Mouse (Mus musculus) stomach, embryonic 14.5 days (tissue): ENCODE measurements around the gene AC129217.1. TPM values are rescaled to one million over a fixed set of nuclear protein-coding genes. Genes with fewer than 3 reads are reported as not detected.
"Not testable (repeated sequence)": the region's sequence is repeated elsewhere in the genome, so short reads cannot be mapped to it uniquely, and the experiment has no call there.

ENCODE experiments used
- ATAC-seq: fragments of 200-750 bp; cut with Nextera tagmentation; 2 replicates; pipeline ENCODE4 v1.8.0; 2017; ENCODE audit warnings: low read depth, moderate TSS enrichment; ENCODE audit not compliant: insufficient number of reproducible peaks, insufficient read depth, low FRiP score
- H3K27ac ChIP-seq: fragments of 300-500 bp; sonication (generic); 2 replicates; pipeline ENCODE4 v1.5.1; 2014; ENCODE audit warnings: mild to moderate bottlenecking, low read length, moderate library complexity, mixed read lengths
- H3K27me3 ChIP-seq: fragments of 300-500 bp; sonication (generic); 2 replicates; pipeline ENCODE4 v1.6.1; 2014; ENCODE audit warnings: low read length, control low read depth, mixed read lengths; ENCODE audit not compliant: control insufficient read depth, insufficient read depth
- H3K36me3 ChIP-seq: fragments of 300-500 bp; sonication (generic); 2 replicates; pipeline ENCODE4 v1.6.1; 2014; ENCODE audit warnings: mild to moderate bottlenecking, control low read depth, low read length, moderate library complexity, mixed read lengths; ENCODE audit not compliant: control insufficient read depth, insufficient read depth
- H3K4me1 ChIP-seq: fragments of 300-500 bp; sonication (generic); 2 replicates; pipeline ENCODE4 v1.6.1; 2014; ENCODE audit warnings: low read length, control low read depth, mixed read lengths; ENCODE audit not compliant: control insufficient read depth, insufficient read depth
- H3K4me2 ChIP-seq: fragments of 300-500 bp; sonication (generic); replicated peaks from 2 replicates; pipeline ENCODE4 v1.6.1; 2014; ENCODE audit warnings: low read depth, low read length, control low read depth
- H3K4me3 ChIP-seq: fragments of 300-500 bp; sonication (generic); 2 replicates; pipeline ENCODE4 v1.5.1; 2014; ENCODE audit warnings: low read depth, low read length, control low read depth
- H3K9ac ChIP-seq: fragments of 300-500 bp; sonication (generic); replicated peaks from 2 replicates; pipeline ENCODE4 v1.6.1; 2014; ENCODE audit warnings: low read depth, mild to moderate bottlenecking, control low read depth, low read length, moderate library complexity, mixed read lengths
- H3K9me3 ChIP-seq: fragments of 300-500 bp; sonication (generic); 2 replicates; pipeline ENCODE4 v1.6.1; 2016; ENCODE audit warnings: low read depth, low read length, control low read depth; ENCODE audit not compliant: control insufficient read depth
- WGBS: fragments of 180-500 bp; shearing (Covaris S2); extraction: QIAGEN DNeasy Blood & Tissue Kit; methylation state at CpG from one replicate; pipeline ENCODE4 v1.1.7; 2014; 5-methylcytosine and 5-hydroxymethylcytosine counted together
- polyA plus RNA-seq: library from polyadenylated mRNA; unstranded; fragments of >200 nt; fragmentation: Nextera tagmentation; extraction: Ambion mirVana; gene quantifications from 2 replicates; pipeline ENCODE4 v1.2.1, GENCODE M21; 2014

Gene AC129217.1
- polyA plus RNA-seq, 1 experiment from 2014 or later: not detected

DNA sequence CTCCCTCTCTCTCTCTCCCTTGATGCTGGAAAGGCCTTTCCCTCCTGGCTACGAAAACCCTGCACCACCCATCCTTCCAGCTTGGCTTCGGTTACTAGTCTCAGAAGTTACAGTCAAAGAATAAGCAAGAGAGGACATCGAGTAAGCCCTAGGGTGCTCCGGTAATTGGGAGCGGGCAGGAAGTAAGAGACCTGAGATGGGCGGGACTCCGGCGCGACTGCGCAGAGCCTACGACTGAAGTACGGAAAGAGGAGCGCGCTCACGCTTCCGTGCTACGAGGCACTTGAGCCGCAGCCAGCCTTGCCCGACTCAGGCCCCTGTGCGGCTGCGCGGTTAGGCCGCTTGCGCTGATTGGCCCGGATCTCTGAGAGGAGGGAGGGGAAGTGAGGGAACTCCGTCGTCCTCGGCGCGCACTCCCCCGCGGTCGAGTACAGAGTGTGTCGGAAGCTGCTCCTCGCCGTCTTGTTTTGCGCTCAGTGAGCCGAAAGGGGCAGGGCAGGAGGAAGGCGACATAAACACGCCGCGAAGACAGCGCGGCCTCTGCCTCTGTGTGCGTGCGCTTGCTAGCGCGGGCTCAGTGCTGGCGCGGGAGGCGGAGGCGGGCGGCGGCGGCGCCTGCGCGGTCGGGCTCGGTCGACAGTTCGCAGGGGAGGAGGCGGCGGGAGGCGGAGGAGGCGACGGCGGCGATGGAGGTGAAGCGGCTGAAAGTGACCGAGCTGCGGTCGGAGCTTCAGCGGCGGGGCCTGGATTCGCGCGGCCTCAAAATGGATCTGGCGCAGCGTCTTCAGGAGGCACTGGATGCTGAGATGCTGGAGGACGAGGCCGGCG lies 9.8 kb upstream of the AC129217.1 start, which contains the start of gene Hnrnpul2:
Gene Hnrnpul2 (plus strand): TSS at position 415 of the 828 bp plus-strand sequence.
- under 1% methylated on average over 83 of the region's 83 CpGs for WGBS
- H3K27ac ChIP-seq: peak within 1 kb of the TSS; percentile 99
- no peaks in the 10 kb centered on the region for H3K9me3 ChIP-seq
- H3K36me3 ChIP-seq: peaks cover 32% of the 10 kb centered on the region
- H3K4me1 ChIP-seq: peaks cover 20% of the 10 kb centered on the region; the same call in 1 of the 2 replicates
- peak; percentile 95 for ATAC-seq
- peak within 1 kb of the TSS; percentile 97 for H3K9ac ChIP-seq
- H3K4me2 ChIP-seq: peak within 1 kb of the TSS; percentile 92
- no peaks in the 10 kb centered on the region for H3K27me3 ChIP-seq
- H3K4me3 ChIP-seq: peak within 1 kb of the TSS; percentile 97

DNA sequence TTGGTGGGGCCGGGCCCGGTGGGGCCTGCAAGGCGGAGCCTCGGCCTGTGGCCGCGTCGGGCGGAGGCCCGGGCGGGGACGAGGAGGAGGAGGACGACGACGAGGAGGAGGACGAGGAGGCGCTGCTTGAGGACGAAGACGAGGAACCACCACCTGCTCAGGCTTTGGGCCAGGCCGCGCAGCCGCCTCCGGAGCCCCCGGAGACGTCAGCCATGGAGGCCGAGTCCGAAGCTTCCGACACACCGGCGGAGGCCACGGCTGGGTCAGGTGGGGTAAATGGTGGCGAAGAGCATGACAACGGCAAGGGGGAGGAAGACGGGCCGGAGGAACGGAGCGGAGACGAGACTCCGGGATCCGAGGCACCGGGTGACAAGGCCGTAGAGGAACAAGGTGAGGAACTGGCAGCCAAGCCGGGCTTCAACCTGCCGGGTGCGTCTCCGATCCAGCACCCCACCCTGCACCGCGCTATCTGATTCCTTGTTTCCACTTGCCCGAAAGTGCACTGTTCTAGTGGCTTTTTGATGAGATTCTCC lies 9.1 kb upstream of the AC129217.1 start:
- WGBS: 1% methylated on average over 47 of the region's 48 CpGs

DNA sequence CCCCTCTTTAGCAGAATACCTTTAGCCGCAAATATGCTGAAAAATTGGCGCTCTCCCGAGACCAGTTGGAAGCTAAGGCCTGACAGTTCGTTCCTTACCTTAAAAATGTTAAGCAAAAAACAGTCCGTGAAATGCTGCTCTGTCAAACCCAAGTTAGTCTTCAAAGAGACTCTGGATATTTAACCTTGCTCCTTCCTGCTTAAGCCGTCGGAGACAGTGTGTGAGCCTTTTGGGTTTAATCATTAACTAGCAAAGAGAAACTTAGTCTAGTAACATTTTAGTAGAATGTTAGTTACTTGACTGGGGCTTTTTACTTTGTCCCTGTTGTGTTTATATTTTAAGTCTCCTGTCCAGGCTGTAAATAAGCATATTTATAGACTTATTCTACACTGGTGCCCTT lies 8.4 kb upstream of the AC129217.1 start:
- ATAC-seq: no peak
- peak overlapping the region; percentile 97 for H3K9ac ChIP-seq
- peaks cover 37% of the 10 kb centered on the region for H3K36me3 ChIP-seq
- H3K27ac ChIP-seq: peak overlapping the region; percentile 99; the same call in 1 of the 2 replicates
- under 1% methylated on average over 7 of the region's 7 CpGs for WGBS
- peak overlapping the region; percentile 92 for H3K4me2 ChIP-seq
- H3K9me3 ChIP-seq: no peaks in the 10 kb centered on the region
- H3K4me1 ChIP-seq: peaks cover 20% of the 10 kb centered on the region; the same call in 1 of the 2 replicates
- no peaks in the 10 kb centered on the region for H3K27me3 ChIP-seq
- H3K4me3 ChIP-seq: peak overlapping the region; percentile 97

More for the DNA sequence above, 9.1 kb upstream of the AC129217.1 start:
- Histone ChIP-seq H3K27me3 (no peaks in the 10 kb centered on the region), H3K4me2 (peak overlapping the region; percentile 92), H3K4me1 (peaks cover 20% of the 10 kb centered on the region; the same call in 1 of the 2 replicates), H3K9me3 (no peaks in the 10 kb centered on the region), H3K27ac (peak overlapping the region; percentile 99), H3K36me3 (peaks cover 34% of the 10 kb centered on the region), H3K4me3 (peak overlapping the region; percentile 97), H3K9ac (peak overlapping the region; percentile 97)
- peak; percentile 7; the same call in 1 of the 2 replicates for ATAC-seq

DNA sequence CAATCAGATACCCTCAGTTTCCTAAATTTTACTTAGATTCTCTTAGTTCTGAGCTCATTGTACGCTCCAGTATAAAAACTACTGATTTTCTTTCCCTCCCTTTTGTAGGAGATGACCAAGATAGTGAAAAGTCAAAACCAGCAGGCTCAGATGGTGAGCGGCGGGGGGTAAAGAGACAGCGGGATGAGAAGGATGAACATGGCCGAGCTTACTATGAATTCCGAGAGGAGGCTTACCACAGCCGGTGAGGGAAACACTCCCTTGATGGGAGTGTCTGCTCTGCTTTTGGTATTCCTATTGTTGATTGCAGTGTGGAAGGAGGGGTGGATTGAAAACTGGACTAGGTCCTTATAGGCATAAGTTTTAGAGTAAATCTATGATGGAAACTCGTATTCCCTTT lies 6.9 kb upstream of the AC129217.1 start:
- peaks cover 49% of the 10 kb centered on the region for H3K36me3 ChIP-seq
- H3K27ac ChIP-seq: no peak overlapping the region
- H3K9ac ChIP-seq: no peak overlapping the region
- peak overlapping the region; percentile 92 for H3K4me2 ChIP-seq
- WGBS: 76% methylated on average over 8 of the region's 8 CpGs
- no peak for ATAC-seq
- H3K4me3 ChIP-seq: peak overlapping the region; percentile 97; the same call in 1 of the 2 replicates
- no peaks in the 10 kb centered on the region for H3K27me3 ChIP-seq
- peaks cover 10% of the 10 kb centered on the region; the same call in 1 of the 2 replicates for H3K4me1 ChIP-seq
- no peaks in the 10 kb centered on the region for H3K9me3 ChIP-seq

DNA sequence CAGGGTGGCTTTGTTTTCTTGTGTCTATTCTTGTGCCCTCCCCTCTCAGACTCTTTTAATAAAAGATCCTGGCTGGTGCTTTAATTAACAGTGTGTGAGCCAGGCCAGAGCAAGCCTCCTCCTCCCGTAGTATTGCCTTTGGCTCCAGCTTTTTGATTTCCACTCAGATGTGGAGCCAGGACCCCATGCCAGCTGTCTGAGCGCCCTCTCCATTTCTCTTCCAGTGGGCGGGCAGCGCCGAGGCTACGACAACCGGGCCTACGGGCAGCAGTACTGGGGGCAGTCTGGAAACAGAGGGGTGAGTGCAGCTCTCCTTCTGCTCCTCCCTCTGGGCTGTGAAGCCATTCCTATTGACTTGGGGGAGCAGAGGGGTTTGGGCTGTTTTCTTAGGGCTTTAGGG lies 1.1 kb downstream of the AC129217.1 start:
- H3K9me3 ChIP-seq: no peaks in the 10 kb centered on the region
- H3K36me3 ChIP-seq: peaks cover 95% of the 10 kb centered on the region

DNA sequence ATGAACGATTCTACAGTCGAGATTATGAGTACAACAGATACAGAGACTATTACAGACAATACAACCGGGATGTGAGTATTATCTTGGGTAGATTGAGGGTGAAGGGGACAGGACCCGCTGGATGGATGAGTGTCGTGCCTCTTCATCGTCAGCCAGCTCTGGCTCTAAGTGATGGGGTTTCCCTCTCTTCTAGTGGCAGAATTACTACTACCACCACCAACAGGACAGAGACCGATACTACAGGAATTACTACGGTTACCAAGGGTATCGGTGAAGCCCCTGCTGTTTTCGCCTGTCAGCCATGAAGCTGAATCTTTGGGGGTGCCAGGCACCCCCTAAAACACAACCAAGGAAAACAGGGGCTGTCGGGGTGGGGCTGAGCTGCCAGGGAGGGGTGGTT lies 1.7 kb downstream of the AC129217.1 start:
- Histone ChIP-seq H3K27ac (no peak overlapping the region), H3K27me3 (no peaks in the 10 kb centered on the region), H3K4me3 (no peak overlapping the region), H3K4me2 (no peak overlapping the region), H3K4me1 (no peaks in the 10 kb centered on the region), H3K9me3 (no peaks in the 10 kb centered on the region), H3K36me3 (peaks cover 89% of the 10 kb centered on the region), H3K9ac (no peak overlapping the region)
- 83% methylated on average over 11 of the region's 11 CpGs for WGBS
- ATAC-seq: no peak

More for the DNA sequence above, 1.1 kb downstream of the AC129217.1 start:
- H3K27ac ChIP-seq: no peak overlapping the region
- H3K9ac ChIP-seq: no peak overlapping the region
- no peaks in the 10 kb centered on the region for H3K4me1 ChIP-seq
- H3K4me3 ChIP-seq: no peak overlapping the region
- H3K27me3 ChIP-seq: no peaks in the 10 kb centered on the region
- no peak for ATAC-seq
- WGBS: 93% methylated on average over 8 of the region's 8 CpGs
- H3K4me2 ChIP-seq: no peak overlapping the region

DNA sequence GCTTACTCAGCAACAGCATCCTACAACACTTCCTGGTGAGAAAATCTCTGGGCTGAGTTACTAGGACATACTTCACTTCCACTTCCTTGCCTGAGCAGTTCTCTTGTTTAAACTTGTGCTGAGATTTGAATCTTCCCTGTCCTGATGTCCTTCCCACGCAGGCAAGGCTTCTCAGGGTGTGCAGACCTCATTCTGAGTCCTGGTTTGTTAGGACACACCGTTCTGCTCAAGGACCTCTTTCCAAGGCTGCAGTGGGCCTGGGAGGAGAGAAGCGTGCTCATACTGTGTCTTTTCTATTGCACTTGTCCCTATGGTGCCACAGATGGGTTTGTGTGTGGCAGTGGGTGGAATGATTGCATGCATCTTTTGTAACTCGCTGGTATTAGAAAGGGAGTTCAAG lies 3.4 kb downstream of the AC129217.1 start:
- no peaks in the 10 kb centered on the region for H3K9me3 ChIP-seq
- H3K4me2 ChIP-seq: no peak overlapping the region
- no peaks in the 10 kb centered on the region for H3K27me3 ChIP-seq
- H3K9ac ChIP-seq: no peak overlapping the region
- H3K36me3 ChIP-seq: peaks cover 72% of the 10 kb centered on the region
- WGBS: 87% methylated on average over 4 of the region's 4 CpGs
- H3K27ac ChIP-seq: no peak overlapping the region
- ATAC-seq: no peak
- no peak overlapping the region for H3K4me3 ChIP-seq
- H3K4me1 ChIP-seq: no peaks in the 10 kb centered on the region

DNA sequence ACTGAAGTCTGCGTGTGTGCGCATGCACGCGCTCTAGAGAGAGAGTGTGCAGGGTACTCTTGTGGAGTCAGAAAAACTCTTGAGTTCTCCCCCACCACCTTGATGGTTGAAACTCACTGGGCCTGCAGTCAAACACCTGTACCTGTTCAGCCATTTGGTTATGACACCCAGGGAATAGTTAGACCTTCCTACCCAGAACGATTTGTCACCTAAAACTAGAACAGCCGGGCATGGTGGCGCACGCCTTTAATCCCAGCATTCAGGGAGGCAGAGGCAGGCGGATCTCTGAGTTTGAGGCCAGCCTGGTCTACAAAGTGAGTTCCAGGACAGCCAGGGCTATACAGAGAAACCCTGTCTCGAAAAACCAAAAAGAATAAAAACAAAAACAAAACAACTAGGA lies 6.8 kb downstream of the AC129217.1 start:
- H3K9ac ChIP-seq, H3K9me3 ChIP-seq, H3K4me2 ChIP-seq, ATAC-seq, H3K4me3 ChIP-seq, H3K27me3 ChIP-seq: not testable (repeated sequence)
- Histone ChIP-seq H3K36me3 (peaks cover 39% of the 10 kb centered on the region), H3K27ac (0 out of 2 replicates have a peak overlapping the region, but pooled peaks have one; percentile 21), H3K4me1 (peaks cover 15% of the 10 kb centered on the region)
- 95% methylated on average over 10 of the region's 10 CpGs for WGBS
